ENCODE assay signal across 18 mouse cellular contexts in the genomic region with DNA sequence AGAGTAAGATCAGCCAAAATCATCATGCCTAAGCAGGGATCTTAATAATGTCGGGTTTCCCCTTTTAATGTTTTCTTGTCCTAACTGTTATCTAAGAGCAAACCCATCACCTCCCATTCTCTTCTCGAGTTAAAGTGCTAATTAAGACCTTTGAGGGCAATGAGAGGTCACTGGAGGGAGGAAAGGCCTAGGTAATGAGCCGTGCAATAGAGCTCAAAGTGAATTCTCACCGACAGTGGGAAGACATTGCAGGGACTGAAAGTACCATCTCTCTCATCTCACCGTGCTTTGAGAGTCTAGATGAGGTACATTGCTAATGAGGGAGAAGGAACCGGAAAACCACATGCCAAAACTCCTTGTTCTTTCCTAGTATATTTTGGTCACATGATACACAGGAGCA.
"Had no signal": no experiment of that assay in that cellular context is flagged by ENCODE, and none has a peak within 500 bp of the region (broad histone marks: within the 10 kb centered on the region; RNA-seq: fewer than 3 reads in every experiment).

No protein-coding gene starts in this region.

- H3K4me1 ChIP-seq: midbrain, embryonic 10.5 days; midbrain, embryonic 12.5 days; neural tube, embryonic 13.5 days; neural tube, embryonic 15.5 days had no signal

- H3K27ac ChIP-seq: midbrain, embryonic 10.5 days; midbrain, embryonic 12.5 days; neural tube, embryonic 13.5 days; neural tube, embryonic 15.5 days had no signal

- H3K9ac ChIP-seq: lung, embryonic 14.5 days; midbrain, embryonic 12.5 days; neural tube, embryonic 13.5 days; neural tube, embryonic 15.5 days had no signal

- H3K27me3 ChIP-seq: midbrain, embryonic 12.5 days; neural tube, embryonic 13.5 days; neural tube, embryonic 15.5 days had no signal

- ATAC-seq: midbrain, embryonic 16.5 days had no signal

- H3K4me2 ChIP-seq: lung, embryonic 14.5 days; midbrain, embryonic 12.5 days; neural tube, embryonic 13.5 days; neural tube, embryonic 15.5 days had no signal

- DNase-seq: lung, adult 18-20 months; lung, embryonic 14.5 days; lung, postnatal 10 days; lung, postnatal 4 days; midbrain, embryonic 14.5 days; right cerebral cortex, adult 18-20 months; right cerebral cortex, postnatal 25 days; right cerebral cortex, postnatal 4 days; spleen, adult 18-20 months; thymus, adult 18-20 months; thymus, postnatal 14 days; thymus, postnatal 36 days had no signal

- H3K36me3 ChIP-seq: midbrain, embryonic 10.5 days; midbrain, embryonic 12.5 days; neural tube, embryonic 13.5 days; neural tube, embryonic 15.5 days had no signal

- H3K4me3 ChIP-seq: midbrain, embryonic 10.5 days; midbrain, embryonic 12.5 days; myocyte; neural tube, embryonic 13.5 days; neural tube, embryonic 15.5 days had no signal

- H3K9me3 ChIP-seq: midbrain, embryonic 12.5 days; neural tube, embryonic 13.5 days; neural tube, embryonic 15.5 days had no signal
